Mouse (Mus musculus): ENCODE measurements at regions not wholly inside any gene's neighbourhood (a gene's known extent, or its start where the extent isn't known, plus 50 kb on each side); places are given as distances from the start of the nearest gene placed in this dataset.
A peak's percentile ranks its signal among the peaks of the same experiment; 100 is the strongest.

- no peak for DNase-seq (ENCODE audit: low read depth)
Measured at GRCm38 (mm10) chr16:5538836-5539510, 283.2 kb upstream of the Eef2kmt start.

- DNase-seq (ENCODE audit: low read depth) = peak; percentile 39
Measured at GRCm38 (mm10) chr16:5537286-5538204, 281.8 kb upstream of the Eef2kmt start.

GRCm38 (mm10) chr16:5536515-5536972 is 280.8 kb upstream of the Eef2kmt start:
- DNase-seq (ENCODE audit: low read depth) = no peak

- DNase-seq (ENCODE audit: low read depth) = no peak
Measured at GRCm38 (mm10) chr16:5535414-5535813, 279.6 kb upstream of the Eef2kmt start.

GRCm38 (mm10) chr16:5534862-5535261 is 279.1 kb upstream of the Eef2kmt start:
- DNase-seq (ENCODE audit: low read depth) = peak; percentile 11

GRCm38 (mm10) chr16:5534385-5534784 is 278.6 kb upstream of the Eef2kmt start:
- no peak for DNase-seq (ENCODE audit: low read depth)

GRCm38 (mm10) chr16:5532281-5532680 is 276.5 kb upstream of the Eef2kmt start:
- no peak for DNase-seq (ENCODE audit: low read depth)

- DNase-seq (ENCODE audit: low read depth) = no peak
Measured at GRCm38 (mm10) chr16:5529823-5530222, 274.0 kb upstream of the Eef2kmt start.

GRCm38 (mm10) chr16:5527936-5528335 is 272.2 kb upstream of the Eef2kmt start:
- no peak for DNase-seq (ENCODE audit: low read depth)

GRCm38 (mm10) chr16:5524375-5524774 is 268.6 kb upstream of the Eef2kmt start:
- no peak for DNase-seq (ENCODE audit: low read depth)

- no peak for DNase-seq (ENCODE audit: low read depth)
Measured at GRCm38 (mm10) chr16:5523402-5524021, 267.7 kb upstream of the Eef2kmt start.

GRCm38 (mm10) chr16:5517746-5518145 is 262.0 kb upstream of the Eef2kmt start:
- no peak for DNase-seq (ENCODE audit: low read depth)

- DNase-seq (ENCODE audit: low read depth) = no peak
Measured at GRCm38 (mm10) chr16:5515867-5516266, 260.1 kb upstream of the Eef2kmt start.

GRCm38 (mm10) chr16:5507261-5507660 is 251.5 kb upstream of the Eef2kmt start:
- no peak for DNase-seq (ENCODE audit: low read depth)

- no peak for DNase-seq (ENCODE audit: low read depth)
Measured at GRCm38 (mm10) chr16:5501961-5502360, 246.2 kb upstream of the Eef2kmt start.

GRCm38 (mm10) chr16:5496051-5496685 is 240.4 kb upstream of the Eef2kmt start:
- DNase-seq (ENCODE audit: low read depth) = no peak

- DNase-seq (ENCODE audit: low read depth) = no peak
Measured at GRCm38 (mm10) chr16:5493352-5493751, 237.6 kb upstream of the Eef2kmt start.

- DNase-seq (ENCODE audit: low read depth) = no peak
Measured at GRCm38 (mm10) chr16:5487259-5487658, 231.5 kb upstream of the Eef2kmt start.

- no peak for DNase-seq (ENCODE audit: low read depth)
Measured at GRCm38 (mm10) chr16:5483337-5483736, 227.6 kb upstream of the Eef2kmt start.

- DNase-seq (ENCODE audit: low read depth) = no peak
Measured at GRCm38 (mm10) chr16:5480148-5480547, 224.4 kb upstream of the Eef2kmt start.

- DNase-seq (ENCODE audit: low read depth) = no peak
Measured at GRCm38 (mm10) chr16:5478970-5479369, 223.2 kb upstream of the Eef2kmt start.

GRCm38 (mm10) chr16:5471321-5471720 is 215.5 kb upstream of the Eef2kmt start:
- DNase-seq (ENCODE audit: low read depth) = peak; percentile 52
